Mouse (Mus musculus) left cerebral cortex, adult 11 months (tissue): Measurements from ENCODE around the gene Haspin.

Source experiments
- DNase-seq: peaks from one replicate; pipeline ENCODE4 v3.0.0; 2022; ENCODE audit warnings: low spot score

The Haspin gene

DNA sequence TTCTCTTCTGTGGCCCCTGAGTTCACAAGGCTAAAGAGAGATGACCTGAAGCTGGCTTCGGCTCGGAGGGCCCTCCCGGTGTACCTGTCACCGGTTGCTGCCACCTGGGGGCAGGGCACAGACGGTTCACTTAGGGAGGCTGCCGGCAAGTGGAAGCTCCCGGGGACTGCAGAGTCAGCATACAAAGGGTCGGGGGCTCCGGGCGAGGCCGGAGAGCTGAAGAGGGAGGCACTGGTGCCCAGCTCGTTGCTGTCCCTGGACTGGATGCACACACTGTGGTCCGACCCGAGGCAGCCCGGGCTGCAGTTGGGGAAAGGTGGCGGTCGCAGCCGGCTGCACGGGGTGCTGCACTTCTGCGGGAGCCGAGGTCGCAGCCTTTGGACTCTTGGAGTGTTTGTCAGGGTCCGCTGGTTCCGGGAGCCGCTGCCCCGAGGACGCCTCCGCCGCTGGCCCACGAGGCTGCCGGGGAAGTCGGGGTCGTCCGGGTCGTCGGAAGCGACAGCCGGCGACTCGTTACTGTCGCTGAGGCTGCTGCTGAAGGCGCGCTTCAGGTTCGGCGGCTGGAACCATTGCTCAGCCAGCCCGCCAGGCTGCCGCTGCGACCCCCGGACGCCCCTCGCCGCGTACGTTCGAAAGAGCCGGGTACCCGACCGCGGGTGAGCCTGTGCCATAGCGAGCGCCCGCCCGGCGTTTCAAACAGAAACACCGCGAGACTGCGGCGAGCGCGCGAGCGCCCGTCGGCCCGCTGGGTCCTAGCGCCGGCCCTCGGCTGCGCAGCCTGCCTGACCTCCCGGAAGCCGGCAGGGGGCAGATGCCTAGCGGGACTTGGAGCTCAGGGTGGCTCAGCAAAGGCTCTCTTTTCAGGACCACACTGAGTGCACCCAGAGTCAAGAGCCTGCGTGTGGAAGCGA, at the start of gene Haspin:
Gene Haspin, minus strand, starts transcription at position 704 of the 911 bp plus-strand sequence.
- DNase-seq = peak; percentile 75

DNA sequence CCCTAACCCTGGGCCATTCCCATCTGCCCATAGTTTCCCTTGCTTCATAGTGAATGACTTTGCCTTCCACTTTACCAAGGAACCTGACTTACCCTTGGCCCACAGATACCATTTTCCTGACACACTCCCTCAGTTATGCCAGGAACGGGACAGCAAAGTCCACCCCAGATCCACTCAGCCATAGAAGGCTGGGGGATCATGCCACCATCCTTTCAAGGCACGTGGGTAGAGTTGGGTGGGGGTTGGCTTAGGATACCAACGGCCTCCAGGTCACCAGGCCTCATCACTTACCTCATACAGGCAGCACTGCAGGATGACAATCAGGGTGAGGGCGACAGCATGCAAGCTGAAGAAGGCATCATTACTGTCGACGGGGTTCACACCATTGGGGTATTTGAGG, 49.1 kb upstream of the Haspin start:
- DNase-seq = no peak

DNA sequence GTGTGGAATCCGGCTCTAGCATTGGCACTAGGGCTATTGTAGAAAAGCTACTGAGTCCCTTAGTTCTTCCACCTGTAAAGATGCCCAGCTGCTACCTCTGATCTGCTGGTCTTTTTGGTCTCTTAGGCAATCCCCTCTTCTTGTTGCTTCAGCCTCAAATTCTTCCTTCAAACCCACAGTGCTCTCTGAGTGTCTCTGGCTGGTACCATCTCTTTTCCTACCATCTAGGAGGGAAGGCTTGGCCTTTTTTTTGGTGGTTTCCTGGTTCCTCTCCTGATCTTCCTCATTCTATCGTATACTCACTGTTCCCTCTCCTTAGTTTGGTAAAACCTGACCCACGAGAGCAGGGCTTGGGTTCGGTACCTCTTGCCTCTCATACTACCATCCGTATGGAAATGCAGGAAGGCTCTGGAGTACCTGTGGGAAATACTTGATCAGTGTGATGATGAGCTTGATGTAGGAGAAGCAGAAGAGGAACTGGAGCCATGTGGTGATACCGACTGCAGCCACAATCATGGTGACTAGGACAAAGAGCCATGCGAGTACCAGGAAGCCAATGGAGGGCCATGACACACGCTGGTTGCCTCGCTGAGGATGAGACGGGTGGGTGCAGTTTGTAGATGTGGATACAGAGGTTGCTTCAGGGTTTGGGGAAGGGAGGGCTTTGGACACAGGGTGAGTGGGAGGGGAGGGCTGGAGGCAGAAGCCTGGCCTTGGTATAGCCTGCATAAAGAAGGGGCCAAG, 48.0 kb upstream of the Haspin start:
- DNase-seq = no peak

DNA sequence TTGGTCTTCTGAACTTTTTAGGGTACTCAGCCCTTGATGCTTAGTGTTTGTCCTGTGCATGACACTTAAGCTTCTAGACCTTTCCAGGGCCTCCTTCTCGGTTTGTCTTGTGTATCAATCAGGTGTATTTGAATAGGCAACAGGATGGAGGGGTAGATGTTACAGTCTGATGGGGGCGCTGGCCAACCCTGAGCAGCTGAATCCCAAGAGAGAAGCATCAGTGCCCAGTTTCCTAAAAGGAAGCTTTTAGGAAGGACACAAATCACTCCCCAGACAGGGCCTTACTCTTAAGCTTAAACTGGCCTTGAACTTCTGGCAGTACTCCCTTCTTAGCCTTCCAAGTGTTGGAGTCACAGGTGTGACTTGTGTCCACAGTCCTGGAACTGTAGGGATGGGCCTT, 39.8 kb upstream of the Haspin start:
- DNase-seq = no peak

DNA sequence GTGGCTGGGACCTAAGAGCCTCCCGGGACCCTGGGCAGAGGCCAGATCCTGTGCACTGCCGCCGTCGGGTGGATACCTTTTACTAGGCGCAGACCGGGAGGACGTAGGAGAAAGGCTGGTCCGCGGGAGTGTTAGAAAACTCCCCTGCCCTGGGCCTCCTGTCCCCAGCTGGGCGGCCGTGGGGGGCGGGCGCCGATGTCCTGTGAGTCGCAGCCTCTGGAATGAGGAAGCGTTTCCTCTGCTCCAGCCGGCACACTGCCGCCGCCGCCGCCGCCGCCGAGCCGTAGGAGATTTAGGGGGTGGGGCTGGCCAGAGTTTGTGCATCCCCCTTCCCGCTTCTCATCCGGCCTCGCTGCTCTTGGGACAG, 39.4 kb upstream of the Haspin start:
- no peak for DNase-seq

DNA sequence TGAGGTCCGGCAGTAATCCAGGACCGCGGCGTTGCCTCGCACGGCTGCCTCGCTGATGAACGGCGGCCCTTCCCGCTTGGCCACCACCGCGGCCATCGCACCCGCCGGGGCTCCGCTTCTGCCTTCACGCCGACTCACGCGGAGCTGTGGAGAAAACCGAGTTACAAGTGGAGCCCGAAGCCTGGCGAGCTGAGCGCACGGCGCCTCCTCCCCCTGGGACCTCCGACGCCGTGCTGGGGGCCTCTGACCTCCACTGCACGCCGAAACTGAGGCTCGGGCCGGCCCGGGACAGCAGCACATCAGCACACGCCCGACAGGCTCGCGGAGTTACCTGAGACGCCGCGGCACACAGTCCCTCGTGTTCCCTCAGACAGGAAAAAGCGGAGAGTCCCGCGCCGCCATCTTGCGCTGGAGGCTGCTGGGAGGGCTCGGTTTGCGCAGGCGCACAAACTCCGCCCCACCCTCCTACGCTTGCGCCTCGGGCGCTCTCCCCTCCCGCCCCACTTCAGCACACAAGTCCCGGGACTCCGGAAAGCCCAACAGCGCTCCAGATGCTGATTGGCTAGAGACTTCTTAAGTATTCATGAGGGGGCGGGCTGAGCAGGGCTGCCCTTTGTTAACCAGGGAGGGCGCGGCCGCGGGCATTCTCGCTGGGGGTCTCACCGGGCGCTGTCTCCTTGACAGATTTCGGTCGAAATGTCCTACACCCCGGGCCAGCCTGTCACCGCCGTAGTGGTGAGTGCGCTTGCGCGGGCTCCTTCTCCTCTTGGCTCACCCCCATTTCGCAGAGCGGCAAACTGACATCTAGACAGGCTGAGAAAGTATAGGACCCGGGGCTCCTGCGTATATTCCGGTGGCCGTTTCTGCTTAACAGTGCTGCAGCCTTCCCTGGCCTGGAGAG, 38.8 kb upstream of the Haspin start, which contains the start of the genes Emc6 and Tax1bp3:
Gene Emc6, minus strand, starts transcription at position 430 of the 901 bp plus-strand sequence.
Gene Tax1bp3, plus strand, starts transcription at position 476 of the 901 bp plus-strand sequence.
- peak; percentile 93 for DNase-seq

DNA sequence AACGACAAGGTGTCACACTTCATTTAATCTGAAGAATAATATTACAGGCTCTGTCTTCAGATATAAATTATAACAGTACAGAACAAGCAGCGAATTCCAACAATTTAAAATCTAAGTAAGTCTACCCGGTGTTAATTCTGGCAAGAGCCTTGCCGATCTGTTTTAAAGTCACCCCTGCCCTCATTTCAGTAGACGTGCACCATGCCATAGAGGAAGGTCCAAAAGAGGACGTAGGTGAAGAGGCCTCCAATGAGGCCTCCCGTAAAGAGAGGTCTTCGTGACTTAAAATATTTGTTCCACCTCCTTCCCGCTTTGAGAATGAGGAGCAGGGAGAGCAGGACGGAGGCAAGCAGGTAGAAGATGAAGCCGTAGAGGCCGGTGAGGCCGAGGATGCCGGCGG, 38.1 kb upstream of the Haspin start:
- no peak for DNase-seq

DNA sequence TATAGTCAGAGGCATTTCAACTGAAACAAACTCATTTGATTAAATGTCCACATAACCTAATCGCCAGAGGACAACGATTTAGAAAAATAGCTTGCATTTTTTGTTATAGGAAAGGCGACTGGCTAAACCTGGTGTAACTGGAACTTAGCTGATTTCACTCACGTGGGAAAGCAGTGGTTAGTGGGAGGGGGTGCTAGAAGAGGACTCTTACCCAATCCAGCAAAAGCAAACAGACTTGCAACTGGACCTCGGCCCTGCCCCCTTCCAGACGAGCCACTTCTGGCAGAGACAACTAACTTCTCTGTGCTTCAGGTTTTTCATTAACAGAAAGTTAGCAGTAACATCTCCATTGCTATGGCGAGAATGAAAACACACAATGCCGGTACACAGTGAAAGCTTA, 37.5 kb upstream of the Haspin start:
- no peak for DNase-seq

DNA sequence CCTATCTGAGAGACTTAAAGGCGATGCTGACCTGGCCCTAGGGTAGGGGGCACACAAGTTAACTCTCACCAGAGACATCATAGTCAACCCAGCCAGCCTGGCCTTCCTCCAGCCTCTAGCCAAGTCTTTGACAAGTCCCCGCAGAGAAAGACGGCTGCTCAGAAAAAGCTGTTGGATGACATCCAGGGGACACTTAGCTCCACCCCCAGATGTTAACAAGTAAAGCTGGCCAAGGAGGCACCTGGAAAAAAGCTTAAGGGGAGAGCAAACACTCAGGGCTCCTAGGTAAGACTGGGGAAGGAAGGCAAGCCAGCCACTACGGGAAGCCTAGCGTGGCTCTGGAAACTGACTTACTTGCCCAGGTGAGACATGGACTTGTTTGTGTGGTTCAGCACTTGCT, 34.1 kb upstream of the Haspin start:
- no peak for DNase-seq

DNA sequence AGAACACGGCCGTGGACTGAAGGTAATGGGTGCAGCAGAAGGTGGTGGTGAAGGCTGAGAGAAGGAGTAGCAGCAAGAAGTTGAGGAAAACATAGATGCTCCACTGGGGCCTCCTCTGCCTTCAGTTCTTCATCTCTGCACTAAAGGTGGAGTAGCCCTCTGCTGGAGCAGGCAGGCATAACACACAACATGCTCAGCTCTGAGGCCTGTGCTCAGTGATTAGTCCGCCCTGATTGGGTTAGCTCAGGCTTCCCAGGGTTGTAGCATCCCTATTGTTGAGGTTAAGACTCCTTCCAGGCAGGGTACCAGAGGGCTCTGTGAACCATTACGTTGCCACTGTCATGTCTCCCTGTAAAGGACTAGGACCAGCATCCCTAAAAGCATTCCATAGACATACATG, 31.1 kb upstream of the Haspin start:
- DNase-seq = no peak

DNA sequence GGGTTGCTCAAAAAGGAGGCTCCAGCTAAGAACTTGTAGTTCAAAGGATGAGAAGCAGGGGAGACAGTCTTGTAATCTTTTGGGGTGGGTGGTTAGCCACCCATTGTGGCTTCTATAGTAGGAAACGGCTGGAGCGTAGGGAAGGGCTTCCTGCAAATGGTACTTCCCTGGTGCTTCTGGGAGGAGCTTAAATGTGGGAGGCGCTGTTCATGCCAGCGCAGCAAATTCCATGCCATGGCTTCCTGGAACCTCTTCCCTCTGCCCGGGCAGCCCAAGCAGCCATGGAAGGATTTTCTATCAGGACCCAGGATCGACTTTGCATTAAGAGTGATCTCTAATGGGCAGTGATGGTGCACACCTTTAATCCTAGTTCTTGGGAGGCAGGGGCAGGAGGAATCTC, 30.5 kb upstream of the Haspin start:
- no peak for DNase-seq

DNA sequence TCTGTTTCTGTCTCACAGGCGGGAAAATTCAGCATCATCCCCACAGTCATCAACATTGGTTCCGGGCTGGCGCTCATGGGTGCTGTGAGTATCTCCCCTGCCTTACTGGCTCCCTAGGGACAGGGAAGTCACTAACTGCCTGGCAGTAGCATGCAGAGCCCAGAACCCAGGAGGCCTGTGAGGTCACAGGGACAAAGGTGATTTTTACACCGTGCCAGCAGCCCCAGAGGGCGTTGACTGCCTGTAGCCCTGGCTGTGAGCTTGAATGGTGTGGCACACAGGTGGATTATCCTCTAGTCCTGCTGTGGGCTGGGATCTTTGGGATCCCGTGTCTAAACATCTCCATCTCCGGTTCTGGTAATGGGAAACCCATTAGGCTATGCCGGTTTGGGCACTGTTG, 30.0 kb upstream of the Haspin start:
- DNase-seq = no peak

DNA sequence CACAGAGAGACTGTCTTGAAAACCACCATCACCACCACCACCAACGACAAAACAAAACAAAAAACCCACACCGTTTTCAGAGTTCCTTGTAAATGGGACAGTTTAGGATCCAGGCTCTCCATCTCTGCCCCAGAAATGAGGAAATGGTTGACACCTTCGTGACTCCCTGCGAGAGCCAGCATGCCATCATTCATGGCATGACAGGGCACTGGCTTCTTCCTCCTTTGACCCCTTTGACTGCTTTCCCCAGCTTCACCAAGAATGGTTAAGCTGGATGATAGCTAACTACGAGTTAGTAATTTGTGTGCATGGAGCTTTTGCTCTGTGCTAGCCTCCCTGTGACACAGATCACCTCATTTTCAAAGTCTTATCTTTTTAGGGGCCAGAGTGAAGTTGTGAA, 24.2 kb upstream of the Haspin start:
- DNase-seq = no peak

DNA sequence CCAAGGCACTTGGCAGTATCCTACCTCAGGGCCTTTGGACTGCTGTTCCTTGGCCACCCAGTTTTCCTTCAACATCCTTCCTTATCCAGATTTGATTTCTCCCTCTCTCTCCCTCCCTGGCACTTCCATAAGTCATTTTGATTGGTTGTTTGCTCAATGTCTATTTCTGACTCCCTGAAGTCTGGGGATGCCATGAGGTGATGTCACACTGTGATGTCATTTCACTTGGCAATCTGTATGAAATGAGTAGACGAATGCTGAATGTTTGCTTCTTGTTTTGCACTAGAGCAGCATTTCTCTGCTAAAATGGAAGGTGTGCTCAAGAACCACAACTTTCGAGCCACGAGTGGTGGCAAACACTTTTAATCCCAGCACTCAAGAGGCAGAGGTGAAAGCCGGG, 23.5 kb upstream of the Haspin start:
- DNase-seq = no peak

DNA sequence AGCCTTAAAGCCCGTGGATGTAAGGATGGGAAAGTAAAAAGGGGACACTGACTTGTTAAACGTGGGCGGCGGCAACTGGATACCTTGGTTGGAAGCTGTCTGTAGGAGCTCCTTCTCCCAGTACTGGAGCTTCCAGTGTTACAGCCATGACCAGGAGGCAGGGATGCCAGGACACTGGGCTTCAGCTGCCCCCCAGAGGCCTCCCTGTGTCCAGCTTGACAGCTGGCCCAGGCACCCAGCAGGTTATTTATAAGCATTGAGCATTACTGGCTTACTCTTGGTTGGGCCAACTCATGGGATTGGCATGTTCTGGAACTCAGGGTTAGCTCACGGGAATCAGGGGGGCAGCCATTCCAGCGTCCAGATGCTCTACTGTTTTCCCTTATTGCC, 22.7 kb upstream of the Haspin start:
- no peak for DNase-seq

DNA sequence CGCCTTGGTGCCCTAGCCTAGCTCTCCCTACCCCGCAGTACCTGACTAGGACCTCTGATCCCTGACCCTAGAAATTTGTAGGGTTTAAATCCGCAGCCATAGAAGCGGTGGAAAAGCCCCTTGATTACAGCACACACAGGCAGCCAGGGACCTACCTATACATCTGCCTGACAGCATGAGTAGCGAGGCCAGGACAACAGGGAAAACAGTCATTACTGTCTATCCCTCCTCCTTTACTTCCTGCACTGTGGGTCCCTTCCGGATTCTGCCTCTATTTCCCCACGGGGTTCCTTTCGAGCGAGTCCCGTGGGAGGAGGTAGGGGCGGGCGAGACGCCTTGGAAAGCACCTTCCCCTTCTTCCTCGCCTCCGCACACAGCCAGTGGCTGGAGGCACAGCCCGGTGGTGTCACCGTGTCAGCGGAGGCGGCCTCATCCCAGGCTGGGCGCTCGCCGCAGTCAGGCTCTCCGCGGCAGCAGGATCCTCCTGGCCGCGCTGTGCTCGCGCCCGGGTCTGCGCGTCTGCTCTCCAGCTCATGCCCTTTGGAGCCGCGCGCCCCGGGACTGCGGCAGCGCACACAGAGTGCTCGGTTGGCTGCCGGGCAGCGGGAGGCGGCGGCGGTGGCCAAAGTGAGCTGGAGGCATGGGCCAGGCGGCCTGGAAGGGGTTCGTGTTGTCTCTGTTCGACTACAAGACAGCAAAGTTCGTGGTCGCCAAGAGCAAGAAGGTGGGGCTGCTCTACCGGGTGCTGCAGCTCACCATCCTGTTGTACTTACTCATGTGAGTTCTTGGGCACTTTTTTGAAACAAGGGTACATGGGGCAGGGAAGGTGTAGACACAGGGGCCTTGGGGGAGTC, 22.1 kb upstream of the Haspin start, which contains the start of gene P2rx5:
Gene P2rx5, plus strand, starts transcription at position 465 of the 854 bp plus-strand sequence.
- DNase-seq = no peak

DNA sequence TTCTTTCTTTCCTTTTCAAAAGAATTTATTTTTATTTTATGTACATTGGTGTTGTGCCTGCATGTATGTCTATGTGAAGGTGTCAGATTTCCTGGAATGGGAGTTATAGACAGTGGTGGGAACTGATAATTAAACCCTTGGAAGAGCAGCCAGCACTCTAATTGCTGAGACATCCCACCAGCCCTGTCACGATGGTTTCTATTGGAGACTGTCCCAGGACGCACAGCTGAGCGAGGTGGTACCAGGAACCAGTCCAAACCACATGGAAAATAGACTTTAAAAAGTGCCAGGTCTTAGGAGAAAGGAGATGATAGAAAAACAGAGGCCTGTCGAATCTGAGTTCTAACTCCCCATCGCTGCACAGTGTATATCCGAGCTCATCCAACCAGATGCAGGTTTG, 17.0 kb upstream of the Haspin start:
- DNase-seq = no peak

DNA sequence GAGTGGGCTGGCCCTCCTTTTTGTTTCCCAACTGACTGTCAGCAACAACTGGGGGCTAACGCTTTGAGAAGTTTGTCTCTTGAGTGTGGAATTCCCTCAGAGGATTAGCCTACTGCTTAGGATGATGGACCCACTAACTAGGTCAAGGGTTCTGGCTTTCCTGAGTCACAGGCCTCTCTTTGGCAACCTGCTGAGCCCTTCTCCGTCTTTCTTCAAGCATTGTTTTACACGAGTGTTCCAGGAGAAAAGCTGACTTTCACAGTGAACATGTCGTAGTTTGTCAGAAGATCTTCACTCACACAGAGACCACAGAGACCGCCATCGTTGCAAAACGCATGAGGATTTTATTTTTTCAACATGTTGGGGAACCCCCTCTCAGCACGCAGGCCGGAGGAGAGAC, 10.1 kb upstream of the Haspin start:
- no peak for DNase-seq

DNA sequence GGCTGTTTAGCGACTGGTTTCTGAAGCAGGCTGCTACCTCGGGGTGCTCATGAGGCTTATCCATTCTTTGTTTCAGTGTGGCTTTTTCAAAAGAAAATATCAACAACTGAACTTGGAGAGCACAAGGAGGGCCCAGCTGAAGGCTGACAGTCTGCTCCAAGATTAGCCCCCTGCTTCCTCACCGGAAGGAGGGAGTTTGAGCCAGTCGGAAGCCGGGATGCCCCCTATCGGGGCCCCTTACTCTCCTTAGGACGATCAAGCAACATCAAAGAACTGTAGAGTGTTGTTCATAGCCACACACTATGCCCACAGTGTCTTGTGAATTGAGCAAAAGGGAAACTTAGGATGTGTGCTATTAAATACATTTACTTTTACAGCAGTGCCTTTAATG, 8.9 kb upstream of the Haspin start:
- no peak for DNase-seq

DNA sequence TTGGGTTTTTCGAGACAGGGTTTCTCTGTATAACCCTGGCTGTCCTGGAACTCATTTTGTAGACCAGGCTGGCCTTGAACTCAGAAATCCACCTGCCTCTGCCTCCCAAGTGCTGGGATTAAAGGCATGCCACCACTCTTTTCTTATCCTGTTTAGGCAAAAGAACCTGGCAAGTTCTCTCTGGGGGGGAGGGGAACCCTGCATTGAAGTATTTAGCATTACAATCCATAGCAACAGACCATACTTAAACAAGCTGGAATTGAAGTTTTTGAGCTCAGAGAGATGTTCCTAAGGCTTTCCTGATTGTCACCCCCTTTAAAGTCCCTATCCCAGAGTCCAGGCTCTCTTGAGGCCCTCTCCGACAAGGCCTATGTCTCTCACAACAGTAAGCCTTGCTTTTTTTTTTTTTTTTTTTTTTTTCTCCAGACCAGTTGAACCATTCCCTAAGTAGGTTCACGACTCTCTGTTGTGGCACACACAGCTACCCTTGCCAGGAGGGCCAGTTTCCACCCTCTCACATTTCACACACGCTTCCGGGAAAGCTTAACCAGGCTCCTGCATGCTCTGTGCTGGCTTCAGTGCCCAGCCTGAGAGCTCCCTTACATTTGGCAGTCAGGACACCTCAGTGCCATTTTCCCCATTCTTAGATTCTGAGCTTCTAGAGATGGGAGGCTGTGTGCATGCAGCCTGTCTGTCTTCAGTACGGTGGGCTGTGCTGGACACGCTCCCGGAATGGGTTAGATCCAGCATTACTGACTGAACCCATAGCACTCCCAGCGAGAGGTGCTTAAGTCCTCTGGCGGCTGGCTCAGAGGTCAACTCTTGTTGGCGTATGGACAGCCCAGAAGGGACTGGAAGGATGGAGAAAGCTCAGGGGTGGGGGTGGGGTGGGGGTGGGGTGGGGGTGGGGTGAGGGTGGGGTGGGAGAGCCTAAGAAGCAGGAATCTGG, 8.2 kb upstream of the Haspin start:
- no peak for DNase-seq
